Mouse (Mus musculus) right cerebral cortex, adult 18-20 months (tissue): ENCODE measurements around the gene Gan.

Experiments
- DNase-seq: peaks from one replicate; pipeline ENCODE4 v3.0.0; 2022; ENCODE audit warnings: mixed read lengths

Gene Gan

DNA sequence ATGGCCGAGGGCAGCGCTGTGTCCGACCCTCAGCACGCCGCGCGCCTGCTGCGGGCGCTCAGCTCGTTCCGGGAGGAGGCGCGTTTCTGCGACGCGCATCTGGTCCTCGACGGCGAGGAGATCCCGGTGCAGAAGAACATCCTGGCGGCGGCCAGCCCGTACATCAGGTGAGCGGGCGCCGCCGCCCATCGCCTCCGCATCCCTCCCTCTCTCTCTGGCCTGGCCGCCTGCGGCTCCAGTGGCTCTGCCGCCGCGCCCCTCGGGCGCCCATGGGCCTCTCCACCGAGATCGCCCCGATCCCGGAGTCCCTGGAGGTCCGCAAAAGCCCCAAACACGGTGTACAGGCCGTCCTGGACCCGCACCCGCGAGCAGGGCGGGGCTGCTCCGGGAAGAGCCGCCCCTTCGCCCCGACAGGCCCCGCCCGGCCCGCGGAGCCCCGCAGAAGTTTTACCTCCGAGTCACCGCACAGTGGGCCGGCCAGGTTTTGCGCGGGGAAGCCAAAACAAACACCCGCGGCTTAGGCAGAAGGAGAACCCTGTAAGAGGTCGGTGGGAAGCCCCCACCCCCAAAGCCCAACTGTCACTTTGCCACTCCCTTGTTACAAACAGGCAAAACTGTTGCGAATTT is at the start of gene Gan:
Gene Gan, plus strand, starts transcription at position 1 of the 627 bp plus-strand sequence.
- DNase-seq = peak; percentile 25

- DNase-seq = no peak
Measured at GRCm38 (mm10) chr8:117109018-117109711, 48.8 kb upstream of the Gan start.

- peak; percentile 28 for DNase-seq
Measured at GRCm38 (mm10) chr8:117109801-117110390, 48.0 kb upstream of the Gan start.

- no peak for DNase-seq
Measured at GRCm38 (mm10) chr8:117111641-117112040, 46.3 kb upstream of the Gan start.

DNA sequence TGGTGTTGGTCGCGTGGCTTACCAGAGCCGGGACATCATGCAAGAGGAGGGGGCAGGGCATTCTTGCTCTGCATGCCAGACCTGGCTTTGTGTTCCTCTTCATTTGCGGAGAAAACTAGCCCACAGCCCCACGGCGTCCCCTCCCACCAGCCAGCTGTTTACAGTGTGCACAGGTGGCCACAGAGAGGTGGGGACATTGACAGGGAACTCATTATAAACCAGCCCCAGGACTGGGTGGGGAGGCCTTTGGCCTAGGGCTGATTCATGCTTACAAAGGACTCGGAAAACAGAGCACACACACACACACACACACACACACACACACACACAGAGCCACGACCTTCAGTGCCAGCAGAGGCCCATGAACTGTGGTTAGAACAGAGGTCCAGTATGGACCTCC is 45.7 kb upstream of the Gan start:
- DNase-seq = no peak

- no peak for DNase-seq
Measured at GRCm38 (mm10) chr8:117115094-117115493, 42.8 kb upstream of the Gan start.

GRCm38 (mm10) chr8:117115676-117116446 is 42.1 kb upstream of the Gan start:
- DNase-seq = no peak

DNA sequence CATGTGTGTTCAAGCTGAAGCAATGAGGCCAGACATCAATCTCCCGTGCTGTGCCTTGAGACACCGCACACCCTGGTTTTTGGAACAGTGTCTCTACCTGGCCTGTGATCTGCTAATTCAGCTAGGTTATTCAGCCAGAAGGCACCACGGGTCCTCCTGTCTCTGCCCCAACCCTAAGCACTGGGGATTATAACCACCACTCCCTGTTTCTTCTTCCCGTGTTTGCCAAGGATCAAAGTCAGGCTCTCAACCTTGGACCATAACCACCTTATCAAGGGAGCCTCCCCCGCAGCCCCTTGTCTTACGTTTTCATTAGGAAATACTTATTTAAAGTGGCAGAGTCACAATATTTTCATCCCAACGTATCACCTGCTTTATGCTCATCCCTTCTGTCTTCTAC is 41.4 kb upstream of the Gan start:
- no peak for DNase-seq

DNA sequence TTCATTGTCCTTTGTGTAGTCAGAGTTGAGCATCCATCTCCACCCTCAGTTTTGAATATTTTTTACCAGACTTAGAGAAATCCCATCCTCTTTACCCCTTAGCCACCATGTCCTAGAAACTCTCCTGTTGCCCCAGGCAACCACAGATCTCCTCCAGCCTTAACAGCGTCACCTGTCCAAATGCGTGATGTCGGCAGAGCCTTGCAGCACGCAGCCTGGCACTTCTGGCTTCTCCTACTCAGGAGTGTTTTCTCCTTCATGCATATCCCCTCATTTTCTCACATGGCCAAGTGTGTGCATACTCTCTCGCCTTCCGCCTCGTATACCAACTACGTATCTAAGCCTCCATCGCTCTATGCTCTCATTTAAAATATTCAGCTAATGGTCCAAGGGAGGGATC is 39.5 kb upstream of the Gan start:
- DNase-seq = no peak

DNA sequence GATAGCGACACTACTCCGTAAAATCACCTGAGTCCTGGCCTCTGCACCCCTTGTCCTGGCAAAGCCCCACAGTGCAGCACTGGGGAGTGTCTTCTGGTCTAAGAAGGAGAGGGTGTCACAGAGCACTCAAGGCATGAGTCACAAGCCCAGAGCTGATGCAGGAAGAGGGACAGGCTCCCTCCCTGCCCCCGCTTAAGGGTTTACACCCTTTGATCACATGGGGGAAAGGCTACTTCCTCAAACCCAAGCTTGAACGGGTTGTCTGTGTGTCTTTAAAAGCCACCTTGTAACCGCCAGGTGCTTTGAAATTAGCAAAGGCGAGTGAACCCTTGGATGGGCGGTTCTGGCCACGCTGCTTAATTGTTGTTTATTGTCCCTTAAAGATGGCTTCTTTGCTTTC is 36.7 kb upstream of the Gan start:
- DNase-seq = no peak

DNA sequence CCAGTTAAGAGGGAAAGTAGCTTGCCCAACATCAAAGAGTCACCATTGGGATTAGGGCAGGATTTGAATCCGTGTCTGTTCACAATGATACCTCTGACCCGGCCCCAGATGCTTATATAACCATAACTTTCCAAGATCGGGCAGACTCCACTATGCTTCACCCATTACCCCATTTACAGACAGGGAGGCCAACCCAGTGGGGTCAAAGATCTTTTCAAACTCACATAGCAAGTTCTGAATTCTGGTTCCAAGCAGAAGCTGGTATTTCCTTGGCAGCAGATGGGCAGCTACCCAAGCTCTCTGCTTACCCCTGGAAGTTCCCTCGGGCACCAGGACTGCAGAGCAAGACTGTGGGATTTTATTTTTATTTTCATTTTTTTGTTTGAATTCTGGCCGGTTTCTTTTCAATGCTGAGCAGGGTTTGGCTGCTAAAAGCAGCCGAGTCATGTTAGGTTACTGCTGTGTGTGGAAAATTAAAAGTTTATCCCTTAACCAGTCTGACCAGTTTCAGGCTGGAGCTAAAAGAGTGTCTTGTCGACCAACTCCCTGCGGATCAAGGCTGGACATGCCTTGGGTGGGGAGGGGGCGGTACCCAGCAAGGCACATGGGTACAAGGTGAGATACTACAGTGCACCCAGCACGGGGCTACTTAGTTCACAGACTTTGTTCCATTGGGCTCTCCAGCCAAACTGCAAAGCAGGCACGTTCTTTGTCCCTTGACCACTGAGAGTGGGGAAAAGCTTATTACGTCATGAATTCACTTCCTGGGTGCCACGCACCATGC is 33.9 kb upstream of the Gan start:
- DNase-seq = no peak

GRCm38 (mm10) chr8:117125854-117126253 is 32.1 kb upstream of the Gan start:
- DNase-seq = no peak

DNA sequence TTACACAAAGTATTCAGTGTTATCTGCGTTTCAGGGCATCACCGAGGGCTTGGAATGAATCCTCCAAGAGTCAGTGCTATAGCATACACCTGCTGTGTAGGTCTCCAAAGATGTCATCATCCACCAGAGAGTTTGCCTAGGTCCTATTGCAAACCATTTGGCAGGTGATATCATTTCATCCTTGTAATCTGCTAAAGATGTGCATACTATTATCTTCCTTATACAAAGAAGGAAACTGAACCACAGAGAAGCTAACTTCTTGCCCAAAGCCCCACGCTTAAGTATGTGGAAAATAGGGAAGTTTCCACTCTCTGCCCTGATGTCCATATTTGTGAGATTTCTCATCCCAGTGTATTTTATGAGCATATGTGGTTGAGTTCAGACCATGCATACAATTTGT is 31.5 kb upstream of the Gan start:
- no peak for DNase-seq

GRCm38 (mm10) chr8:117127063-117127462 is 30.9 kb upstream of the Gan start:
- DNase-seq = no peak

GRCm38 (mm10) chr8:117133702-117134101 is 24.2 kb upstream of the Gan start:
- no peak for DNase-seq

GRCm38 (mm10) chr8:117136351-117136750 is 21.6 kb upstream of the Gan start:
- no peak for DNase-seq

DNA sequence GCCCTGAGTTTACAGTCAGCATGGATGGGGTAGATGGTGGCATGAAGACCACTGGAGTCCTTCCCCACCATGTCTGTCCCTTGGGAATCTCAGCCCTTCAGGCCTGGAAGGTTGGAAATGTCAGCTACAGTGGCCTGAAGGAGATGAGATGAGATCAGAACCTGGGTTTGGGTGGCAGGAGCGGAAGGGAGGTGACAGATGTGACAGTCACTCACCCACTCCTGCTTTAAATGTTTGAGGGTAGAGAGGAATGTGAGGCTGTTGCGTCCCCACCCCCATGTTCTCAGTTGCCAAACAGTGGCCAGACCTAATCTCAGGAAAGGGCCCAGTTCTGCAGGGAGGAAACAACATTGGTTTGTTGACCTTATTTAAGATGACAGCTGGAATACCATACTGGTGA is 21.2 kb upstream of the Gan start:
- DNase-seq = no peak

DNA sequence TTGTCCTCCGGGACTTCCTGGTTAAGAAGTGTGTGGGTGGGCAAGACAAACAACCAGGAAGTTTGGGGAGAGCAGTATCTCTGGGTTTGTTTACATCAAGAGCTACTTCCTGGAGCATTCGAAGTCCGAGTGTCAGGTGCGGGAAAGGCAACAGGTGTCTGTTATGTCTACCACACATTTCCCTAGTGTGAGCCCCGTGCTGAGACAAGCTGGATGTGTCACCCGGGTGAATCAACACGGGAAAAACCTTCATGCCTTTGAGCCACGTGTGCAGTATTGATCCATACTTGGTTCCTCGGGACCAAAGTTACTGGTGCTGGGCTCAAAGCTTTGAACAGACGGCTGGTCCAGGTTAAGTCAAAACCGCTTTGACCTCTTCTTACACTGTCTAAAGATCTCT is 20.6 kb upstream of the Gan start:
- DNase-seq = no peak

DNA sequence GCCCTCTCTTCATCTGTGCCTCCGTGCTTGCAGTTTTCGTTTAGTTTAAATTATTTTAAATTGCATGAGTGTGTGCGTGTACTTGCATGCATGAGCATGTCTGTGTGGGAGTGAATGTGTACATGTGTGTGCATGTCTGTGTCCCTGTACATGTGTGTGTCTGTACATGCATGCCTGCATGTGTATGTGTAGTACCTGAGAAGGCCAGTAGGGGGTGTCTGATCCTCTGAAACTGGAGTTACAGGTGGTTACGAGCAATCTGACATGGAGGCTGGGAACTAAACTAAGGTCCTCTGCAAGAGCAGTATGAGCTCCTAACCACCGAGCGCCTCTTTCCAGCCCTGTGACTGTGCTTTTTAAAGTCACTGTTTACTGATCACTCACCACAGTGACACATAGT is 9.4 kb upstream of the Gan start:
- DNase-seq = no peak

GRCm38 (mm10) chr8:117156149-117156548 is 1.8 kb upstream of the Gan start:
- no peak for DNase-seq

DNA sequence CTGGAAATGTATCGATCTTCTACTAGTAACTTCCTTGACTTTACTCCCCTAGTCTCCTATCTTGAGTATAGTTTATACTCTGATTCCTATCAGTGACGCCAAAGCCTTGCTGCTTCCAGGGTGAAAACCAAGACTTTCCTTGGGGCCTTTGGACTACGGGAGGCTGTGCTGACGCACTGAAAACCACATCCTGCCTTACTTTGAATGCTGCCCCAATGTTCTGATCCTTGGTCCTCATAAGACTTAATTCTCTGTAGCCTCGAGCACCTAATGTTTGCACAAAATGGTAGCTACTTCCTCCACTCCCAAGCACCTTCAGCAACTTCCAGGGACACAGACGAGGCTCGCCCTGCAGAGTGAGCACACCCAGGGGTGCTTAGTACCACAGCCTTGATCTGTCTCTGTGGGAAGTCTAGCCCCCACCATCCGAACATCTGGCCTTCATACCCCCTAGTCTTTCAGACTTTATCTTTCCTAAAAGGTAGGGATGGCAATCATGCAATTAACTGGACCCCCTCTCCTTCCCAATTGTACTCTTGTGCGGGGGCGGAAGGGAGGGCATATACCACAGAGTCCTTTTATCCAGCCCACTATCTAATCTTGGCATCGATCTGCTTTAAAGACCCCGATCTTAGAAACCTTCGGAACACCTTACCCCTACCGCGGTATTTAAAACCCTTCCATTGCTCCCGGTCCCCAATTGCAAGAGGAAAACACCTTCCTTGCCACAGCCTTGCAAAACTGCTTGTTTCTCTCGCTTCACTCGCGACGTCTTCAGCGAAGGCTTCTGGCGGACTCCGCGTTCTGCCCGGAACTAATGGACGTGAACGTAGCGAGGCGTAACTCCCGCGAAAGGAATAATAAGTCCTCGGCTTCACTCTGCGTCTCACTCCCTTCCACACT is 818 bp upstream of the Gan start:
- no peak for DNase-seq

DNA sequence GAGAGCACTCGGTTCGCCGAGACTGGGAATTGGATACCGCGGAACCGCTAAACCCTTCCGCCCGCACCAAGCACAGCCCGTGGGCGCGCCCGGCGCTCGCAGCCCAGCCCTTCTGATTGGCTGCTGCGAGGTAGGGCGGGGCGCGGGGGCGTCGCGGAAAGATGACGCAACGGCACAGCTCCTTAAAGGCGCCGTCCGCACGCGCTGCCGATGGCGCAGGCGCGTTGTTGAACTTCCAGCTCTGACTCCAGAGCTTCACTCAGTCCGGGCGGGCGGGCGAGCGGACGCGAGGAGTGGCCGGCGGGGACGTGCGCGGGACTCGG is 205 bp upstream of the Gan start:
- peak; percentile 97 for DNase-seq
